Mouse (Mus musculus): ENCODE results near the gene Zc3h12c. TPM values are rescaled to one million over a fixed set of nuclear protein-coding genes. Genes with fewer than 3 reads are reported as not detected.

Zc3h12c gene
- polyA plus RNA-seq, 1 experiment: 6.6 TPM

DNA sequence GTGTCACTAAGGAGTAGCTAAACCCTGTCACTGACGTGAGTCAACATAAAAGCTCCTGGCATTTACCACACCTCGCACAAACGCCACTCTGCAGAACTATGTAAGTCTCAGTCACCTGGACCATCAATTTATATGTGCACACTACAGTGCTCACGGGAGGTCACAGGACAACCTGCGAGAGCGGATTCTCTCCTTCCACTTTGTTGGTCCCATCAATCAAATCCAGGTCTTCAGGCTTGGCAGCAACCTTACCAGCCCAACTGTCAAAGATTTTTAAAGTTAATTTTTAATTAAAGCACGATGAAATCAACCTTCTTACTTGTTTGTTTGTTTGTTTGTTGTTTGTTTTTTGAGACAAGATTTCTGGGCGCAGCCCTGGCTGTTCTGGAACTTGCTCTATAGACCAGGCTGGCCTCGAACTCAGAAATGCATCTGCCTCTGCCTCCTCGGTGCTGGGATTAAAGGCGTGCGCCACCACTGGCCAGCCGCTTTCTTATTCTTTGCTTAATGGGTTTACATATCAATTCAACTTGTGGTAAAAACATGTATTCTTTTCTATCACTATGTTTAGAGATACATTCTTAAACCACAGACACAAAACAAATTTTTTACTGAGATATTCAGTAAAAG is 3.2 kb downstream of the Zc3h12c start:
- H3K4me1 ChIP-seq (ENCODE audit: control insufficient read depth, insufficient read depth, low read length): peaks cover 4% of the 10 kb centered on the region; the same call in 1 of the 2 replicates
- TF ChIP-seq CTCF (IDR thresholded peaks at IDR 0.05; ENCODE audit: borderline replicate concordance, insufficient read depth, low read depth, low read length): no peak
- no peak for TF ChIP-seq POLR2A (IDR thresholded peaks at IDR 0.05; ENCODE audit: borderline replicate concordance, insufficient read depth, low read length)
- DNase-seq: no peak
- no peak overlapping the region for H3K4me3 ChIP-seq (replicated peaks; ENCODE audit: insufficient read depth, low read depth, low read length)
- 80% methylated on average over 13 of the region's 13 CpGs for WGBS
- H3K27ac ChIP-seq (ENCODE audit: insufficient read depth, low read length): no peak overlapping the region
- no peaks in the 10 kb centered on the region for H3K27me3 ChIP-seq (ENCODE audit: control insufficient read depth, insufficient read depth, low read length)

- Histone ChIP-seq H3K27me3 (ENCODE audit: control insufficient read depth, insufficient read depth, low read length) (no peaks in the 10 kb centered on the region), H3K27ac (ENCODE audit: insufficient read depth, low read length) (no peak overlapping the region), H3K4me3 (replicated peaks; ENCODE audit: insufficient read depth, low read depth, low read length) (no peak overlapping the region), H3K4me1 (ENCODE audit: control insufficient read depth, insufficient read depth, low read length) (peaks cover 5% of the 10 kb centered on the region; the same call in 1 of the 2 replicates)
- no peak for DNase-seq
- WGBS: 85% methylated on average over 1 of the region's 1 CpGs
- TF ChIP-seq CTCF (IDR thresholded peaks at IDR 0.05; ENCODE audit: borderline replicate concordance, insufficient read depth, low read depth, low read length): no peak
- TF ChIP-seq POLR2A (IDR thresholded peaks at IDR 0.05; ENCODE audit: borderline replicate concordance, insufficient read depth, low read length): no peak
Observed at GRCm38 (mm10) chr9:52160512-52160911, 7.9 kb downstream of the Zc3h12c start.

DNA sequence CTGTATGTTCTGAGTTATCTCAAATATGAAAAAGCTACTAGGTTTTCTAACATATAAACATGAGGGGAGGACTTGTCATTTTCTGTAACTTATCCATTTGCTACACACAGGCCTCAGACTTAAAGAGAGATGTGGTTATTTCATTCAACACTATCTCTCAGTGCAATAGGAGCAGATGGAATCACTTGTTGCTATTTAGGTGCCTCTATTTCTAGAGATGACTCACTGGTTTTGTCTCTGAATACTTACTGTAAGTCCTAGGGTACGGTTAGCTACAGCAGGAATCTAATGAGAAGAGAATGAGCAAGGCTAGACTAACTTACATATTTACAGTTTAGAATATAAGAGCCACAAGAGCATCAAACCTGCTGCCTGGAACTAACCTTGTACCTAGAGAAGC is 9.8 kb downstream of the Zc3h12c start:
- no peak for TF ChIP-seq POLR2A (IDR thresholded peaks at IDR 0.05; ENCODE audit: borderline replicate concordance, insufficient read depth, low read length)
- TF ChIP-seq CTCF (IDR thresholded peaks at IDR 0.05; ENCODE audit: borderline replicate concordance, insufficient read depth, low read depth, low read length): no peak

DNA sequence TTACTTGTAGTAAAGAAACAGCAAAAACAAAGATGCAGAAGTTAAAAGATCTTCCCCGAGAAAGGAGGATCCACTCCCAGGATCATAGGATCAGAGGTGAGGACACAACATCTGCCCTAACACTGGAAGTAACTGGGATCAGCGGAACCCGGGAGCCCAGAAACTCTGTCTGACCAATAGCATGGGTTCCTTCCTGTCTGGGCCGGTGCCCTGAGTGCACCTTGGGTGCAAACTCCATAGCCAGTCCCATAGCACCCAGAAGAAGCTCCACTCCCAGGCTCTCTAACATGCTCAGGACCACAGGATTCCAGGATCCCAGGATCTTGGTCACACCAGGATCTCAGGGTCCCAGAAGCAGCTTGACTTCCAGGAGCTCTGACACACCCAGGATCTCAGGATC is 13.0 kb downstream of the Zc3h12c start:
- H3K4me1 ChIP-seq (ENCODE audit: control insufficient read depth, insufficient read depth, low read length): peaks cover 5% of the 10 kb centered on the region; the same call in 1 of the 2 replicates
- no peak overlapping the region for H3K27ac ChIP-seq (ENCODE audit: insufficient read depth, low read length)
- H3K4me3 ChIP-seq (replicated peaks; ENCODE audit: insufficient read depth, low read depth, low read length): no peak overlapping the region
- TF ChIP-seq CTCF (IDR thresholded peaks at IDR 0.05; ENCODE audit: borderline replicate concordance, insufficient read depth, low read depth, low read length) (no peak), POLR2A (IDR thresholded peaks at IDR 0.05; ENCODE audit: borderline replicate concordance, insufficient read depth, low read length) (no peak)
- DNase-seq: no peak
- WGBS: 88% methylated on average over 4 of the region's 4 CpGs
- H3K27me3 ChIP-seq (ENCODE audit: control insufficient read depth, insufficient read depth, low read length): no peaks in the 10 kb centered on the region

More for the DNA sequence above, 9.8 kb downstream of the Zc3h12c start:
- Histone ChIP-seq H3K27me3 (ENCODE audit: control insufficient read depth, insufficient read depth, low read length) (no peaks in the 10 kb centered on the region), H3K4me3 (replicated peaks; ENCODE audit: insufficient read depth, low read depth, low read length) (no peak overlapping the region), H3K4me1 (ENCODE audit: control insufficient read depth, insufficient read depth, low read length) (peaks cover 5% of the 10 kb centered on the region; the same call in 1 of the 2 replicates), H3K27ac (ENCODE audit: insufficient read depth, low read length) (no peak overlapping the region)
- 14% methylated on average over 1 of the region's 1 CpGs for WGBS
- peak in 1 of 2 experiments; percentile 29 for DNase-seq

- DNase-seq: no peak
- TF ChIP-seq CTCF (IDR thresholded peaks at IDR 0.05; ENCODE audit: borderline replicate concordance, insufficient read depth, low read depth, low read length) (no peak), POLR2A (IDR thresholded peaks at IDR 0.05; ENCODE audit: borderline replicate concordance, insufficient read depth, low read length) (no peak)
- H3K4me1 ChIP-seq (ENCODE audit: control insufficient read depth, insufficient read depth, low read length): peaks cover 5% of the 10 kb centered on the region; the same call in 1 of the 2 replicates
- 45% methylated on average over 7 of the region's 7 CpGs for WGBS
- no peaks in the 10 kb centered on the region for H3K27me3 ChIP-seq (ENCODE audit: control insufficient read depth, insufficient read depth, low read length)
- no peak overlapping the region for H3K27ac ChIP-seq (ENCODE audit: insufficient read depth, low read length)
- no peak overlapping the region for H3K4me3 ChIP-seq (replicated peaks; ENCODE audit: insufficient read depth, low read depth, low read length)
Observed at GRCm38 (mm10) chr9:52154253-52154652, 14.1 kb downstream of the Zc3h12c start.

DNA sequence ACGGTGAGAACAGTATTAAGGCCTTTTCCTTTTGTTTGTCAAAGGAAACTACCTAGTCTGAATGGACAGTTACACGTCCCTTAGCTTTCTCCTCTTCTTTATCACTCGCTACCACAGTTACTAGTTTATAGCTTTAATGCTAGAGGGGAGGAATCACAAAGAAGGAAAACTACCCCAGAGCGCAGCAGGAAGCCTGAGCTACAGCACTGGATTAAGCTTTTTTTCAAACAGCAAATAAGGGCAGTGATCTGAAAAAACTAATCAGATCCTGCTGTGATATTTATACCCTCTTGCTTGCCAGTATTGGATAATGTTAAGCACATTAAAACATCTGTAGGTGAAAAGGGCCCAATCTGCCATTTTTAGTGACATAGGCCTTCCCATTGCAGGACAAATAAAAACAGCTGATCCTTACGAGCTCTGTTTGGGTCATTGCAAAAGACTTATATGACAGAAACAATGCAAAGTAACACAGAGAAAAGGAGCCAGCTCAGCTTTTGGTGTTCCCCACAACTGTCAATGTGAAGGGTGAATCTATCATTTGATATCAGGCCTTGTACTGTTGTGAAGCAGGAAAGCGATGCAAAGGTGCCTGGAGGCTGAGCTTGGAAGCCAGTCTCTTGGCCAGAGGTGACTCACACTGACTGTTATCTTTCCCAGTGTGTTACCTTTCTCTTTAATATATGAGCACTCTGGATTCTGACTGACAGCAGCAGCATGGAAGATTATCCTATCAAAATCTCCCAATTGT is 16.1 kb downstream of the Zc3h12c start:
- Histone ChIP-seq H3K27ac (ENCODE audit: insufficient read depth, low read length) (no peak overlapping the region), H3K4me1 (ENCODE audit: control insufficient read depth, insufficient read depth, low read length) (no peaks in the 10 kb centered on the region), H3K27me3 (ENCODE audit: control insufficient read depth, insufficient read depth, low read length) (no peaks in the 10 kb centered on the region), H3K4me3 (replicated peaks; ENCODE audit: insufficient read depth, low read depth, low read length) (no peak overlapping the region)
- 85% methylated on average over 6 of the region's 6 CpGs for WGBS
- TF ChIP-seq CTCF (IDR thresholded peaks at IDR 0.05; ENCODE audit: borderline replicate concordance, insufficient read depth, low read depth, low read length) (no peak), POLR2A (IDR thresholded peaks at IDR 0.05; ENCODE audit: borderline replicate concordance, insufficient read depth, low read length) (no peak)
- no peak for DNase-seq

GRCm38 (mm10) chr9:52149768-52150167 is 18.6 kb downstream of the Zc3h12c start:
- no peak for TF ChIP-seq POLR2A (IDR thresholded peaks at IDR 0.05; ENCODE audit: borderline replicate concordance, insufficient read depth, low read length)
- TF ChIP-seq CTCF (IDR thresholded peaks at IDR 0.05; ENCODE audit: borderline replicate concordance, insufficient read depth, low read depth, low read length): no peak
- Histone ChIP-seq H3K4me1 (ENCODE audit: control insufficient read depth, insufficient read depth, low read length) (no peaks in the 10 kb centered on the region), H3K4me3 (replicated peaks; ENCODE audit: insufficient read depth, low read depth, low read length) (no peak overlapping the region), H3K27me3 (ENCODE audit: control insufficient read depth, insufficient read depth, low read length) (no peaks in the 10 kb centered on the region), H3K27ac (ENCODE audit: insufficient read depth, low read length) (no peak overlapping the region)
- WGBS: 68% methylated on average over 6 of the region's 6 CpGs
- DNase-seq: no peak

GRCm38 (mm10) chr9:52149286-52149685 is 19.1 kb downstream of the Zc3h12c start:
- 37% methylated on average over 4 of the region's 4 CpGs for WGBS
- no peaks in the 10 kb centered on the region for H3K27me3 ChIP-seq (ENCODE audit: control insufficient read depth, insufficient read depth, low read length)
- DNase-seq: no peak
- H3K4me3 ChIP-seq (replicated peaks; ENCODE audit: insufficient read depth, low read depth, low read length): no peak overlapping the region
- no peak for TF ChIP-seq CTCF (IDR thresholded peaks at IDR 0.05; ENCODE audit: borderline replicate concordance, insufficient read depth, low read depth, low read length)
- no peak for TF ChIP-seq POLR2A (IDR thresholded peaks at IDR 0.05; ENCODE audit: borderline replicate concordance, insufficient read depth, low read length)
- H3K4me1 ChIP-seq (ENCODE audit: control insufficient read depth, insufficient read depth, low read length): no peaks in the 10 kb centered on the region
- H3K27ac ChIP-seq (ENCODE audit: insufficient read depth, low read length): no peak overlapping the region

Data from cerebellum, adult 2 months (tissue).